Comparison of ENCODE assay signal across 11 mouse cellular contexts in the genomic region with DNA sequence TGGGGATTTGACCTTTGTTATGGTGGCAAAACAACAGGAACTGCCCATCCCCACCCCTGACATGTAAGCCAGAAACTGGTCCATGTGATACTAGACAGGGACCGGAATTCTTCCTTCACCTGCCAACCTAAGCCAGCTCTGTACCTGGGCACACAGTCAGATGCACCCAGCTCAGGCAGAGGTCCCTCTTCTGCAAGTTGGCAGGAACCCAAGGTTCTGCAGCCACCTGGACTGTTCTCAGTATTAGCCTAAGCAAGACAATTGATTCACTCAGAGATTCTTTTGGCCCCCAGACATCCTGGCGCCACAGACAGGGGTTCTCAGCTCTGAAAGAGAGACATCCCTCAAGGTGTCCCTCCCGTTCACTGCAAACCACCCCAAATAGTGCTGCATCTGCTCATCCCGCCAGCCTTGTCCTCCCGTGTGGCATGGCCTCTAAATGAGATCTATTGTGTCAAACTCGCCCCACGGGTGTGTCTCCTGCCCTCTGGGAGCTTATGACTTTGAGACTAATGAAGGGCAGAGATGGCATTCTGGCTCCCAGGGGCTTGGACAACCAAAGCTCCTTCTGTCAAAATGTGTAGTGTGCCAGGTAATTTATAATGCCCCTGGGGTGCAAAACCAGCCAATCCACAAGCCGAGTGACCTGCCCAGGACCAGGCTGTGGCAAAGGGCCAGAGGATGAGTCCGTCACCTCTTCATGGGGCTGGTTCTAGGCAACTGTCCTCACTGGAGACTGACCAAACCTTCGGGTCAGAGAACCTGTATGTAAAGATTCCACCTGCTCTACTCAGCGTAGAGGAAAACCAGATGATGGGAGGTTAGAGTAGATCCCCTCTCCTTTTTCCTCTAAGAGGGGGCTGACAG. TPM values are rescaled to one million over a fixed set of nuclear protein-coding genes. Genes with fewer than 3 reads are reported as not detected.
A peak's percentile ranks its signal among the peaks of the same experiment; 100 is the strongest.
DNase-seq lines count a peak whose midpoint lies in the region; ATAC-seq and TF ChIP-seq lines count a peak whose summit lies in the region.
"Had no signal": no experiment of that assay in that cellular context is flagged by ENCODE, and none has a peak within 500 bp of the region (broad histone marks: within the 10 kb centered on the region; RNA-seq: fewer than 3 reads in every experiment).

No protein-coding gene starts in this region.

- no peaks in the 10 kb centered on the region for H3K9me3 ChIP-seq in heart, embryonic 10.5 days
- no peaks in the 10 kb centered on the region for H3K9me3 ChIP-seq in liver, embryonic 12.5 days (replicated peaks)

- peak; percentile 15; the same call in 1 of the 2 replicates for TF ChIP-seq POLR2A in cerebellum, adult 2 months (IDR thresholded peaks at IDR 0.05; ENCODE audit: borderline replicate concordance, insufficient read depth, low read length)

- H3K27me3 ChIP-seq in heart, embryonic 10.5 days (ENCODE audit: insufficient read depth, poor library complexity, severe bottlenecking) = no peaks in the 10 kb centered on the region
- no peaks in the 10 kb centered on the region for H3K27me3 ChIP-seq in cerebellum, adult 2 months (ENCODE audit: control insufficient read depth, insufficient read depth, low read length)
- H3K27me3 ChIP-seq in liver, embryonic 12.5 days (replicated peaks) = peaks cover 3% of the 10 kb centered on the region; the same call in 1 of the 2 replicates

- no peak overlapping the region for H3K4me2 ChIP-seq in liver, embryonic 12.5 days

- peak overlapping the region; percentile 37; the same call in 1 of the 2 replicates for H3K9ac ChIP-seq in liver, embryonic 12.5 days

- no peak for TF ChIP-seq CTCF in left cerebral cortex, adult 2 months (IDR thresholded peaks at IDR 0.05)
- no peak for TF ChIP-seq CTCF in cerebellum, adult 2 months (IDR thresholded peaks at IDR 0.05; ENCODE audit: borderline replicate concordance, insufficient read depth, low read depth, low read length)

- ATAC-seq in liver, embryonic 12.5 days = no peak
- ATAC-seq: lung, postnatal 0 days had no signal

- H3K27ac ChIP-seq in heart, embryonic 10.5 days = peak overlapping the region; percentile 66; the same call in 1 of the 2 replicates
- H3K27ac ChIP-seq in left cerebral cortex, adult 2 months = peak overlapping the region; percentile 89
- peak overlapping the region; percentile 90 for H3K27ac ChIP-seq in cerebellum, adult 2 months (ENCODE audit: insufficient read depth, low read length)
- H3K27ac ChIP-seq in liver, embryonic 12.5 days = peak overlapping the region; percentile 37

- peaks cover 8% of the 10 kb centered on the region; the same call in 1 of the 2 replicates for H3K36me3 ChIP-seq in heart, embryonic 10.5 days
- peaks cover 22% of the 10 kb centered on the region for H3K36me3 ChIP-seq in liver, embryonic 12.5 days

- DNase-seq in heart, embryonic 10.5 days (ENCODE audit: low spot score) = no peak
- DNase-seq in heart, adult 9 months (ENCODE audit: low spot score in 2 of 2) = no peak
- DNase-seq in left cerebral cortex, adult 2 months (ENCODE audit: extremely low spot score in 1 of 2, low spot score in 2 of 2) = no peak
- DNase-seq in left cerebral cortex, postnatal 25 days (ENCODE audit: low spot score in 2 of 2) = no peak
- DNase-seq in cerebellum, adult 2 months = peak; percentile 85 to 95
- DNase-seq in lung, postnatal 10 days = no peak
- no peak for DNase-seq in urinary bladder, adult 18-20 months (ENCODE audit: low spot score in 2 of 2)

- H3K4me1 ChIP-seq in heart, embryonic 10.5 days = peaks cover 93% of the 10 kb centered on the region
- H3K4me1 ChIP-seq in cerebellum, adult 2 months (ENCODE audit: control insufficient read depth, insufficient read depth, low read length) = peaks cover 56% of the 10 kb centered on the region
- peaks cover 93% of the 10 kb centered on the region for H3K4me1 ChIP-seq in liver, embryonic 12.5 days

- intact Hi-C loops in left cerebral cortex, adult 2 months (cut with DNase I) = no loop called here
- intact Hi-C loops in left cerebral cortex, postnatal 25 days (cut with DNase I) = loop anchor here (1.0 to 5.0 kb wide), 2 partner anchors 15 to 32 kb away; partner anchors contain the start of gene Chrm4

- WGBS in heart, embryonic 10.5 days = 80% methylated on average over 11 of the region's 11 CpGs
- WGBS in cerebellum, adult 2 months = 8% methylated on average over 11 of the region's 11 CpGs
- 78% methylated on average over 11 of the region's 11 CpGs for whole genome bisulfite sequencing in liver, embryonic 12.5 days (ENCODE audit: insufficient replicate concordance)

- H3K4me3 ChIP-seq in heart, embryonic 10.5 days = no peak overlapping the region
- H3K4me3 ChIP-seq in left cerebral cortex, adult 2 months = peak overlapping the region; percentile 26
- H3K4me3 ChIP-seq in cerebellum, adult 2 months (replicated peaks; ENCODE audit: insufficient read depth, low read depth, low read length) = peak overlapping the region; percentile 34
- no peak overlapping the region for H3K4me3 ChIP-seq in liver, embryonic 12.5 days

RNA-seq across cellular contexts. Expression of gene Gm9821, which starts 14.3 kb away (rescaled TPM):
- 1.9 and 3.0 TPM in 2 replicates for polyA plus RNA-seq in heart, embryonic 10.5 days (2016; fragmentation: Nextera tagmentation; extraction: Ambion mirVana)
- not detected for total RNA-seq in left cerebral cortex, adult 2 months (2021)
- total RNA-seq in left cerebral cortex, postnatal 25 days (2021) = not detected
- polyA plus RNA-seq in cerebellum, adult 2 months (2012; rRNA removed) = not detected in 2 replicates
- 2.3 and 2.5 TPM in 2 replicates for polyA plus RNA-seq in liver, embryonic 12.5 days (2016; fragmentation: Nextera tagmentation; extraction: Ambion mirVana)
- total RNA-seq: gastrocnemius, postnatal 14 days; layer of hippocampus, postnatal 10 days had no signal

RNA-seq across cellular contexts. Expression of gene Dgkz, which starts 15.9 kb away (rescaled TPM):
- 58.4 and 61.0 TPM in 2 replicates for polyA plus RNA-seq in heart, embryonic 10.5 days (2016; fragmentation: Nextera tagmentation; extraction: Ambion mirVana)
- 100 to 1,000 TPM; 553 to 561 TPM for total RNA-seq in left cerebral cortex, adult 2 months (2021)
- total RNA-seq in left cerebral cortex, postnatal 25 days (2021) = 100 to 1,000 TPM; 556 to 558 TPM
- polyA plus RNA-seq in cerebellum, adult 2 months (2012; rRNA removed) = 716 and 832 TPM in 2 replicates
- 46.9 and 48.8 TPM in 2 replicates for polyA plus RNA-seq in liver, embryonic 12.5 days (2016; fragmentation: Nextera tagmentation; extraction: Ambion mirVana)

RNA-seq across cellular contexts. Expression of gene Mdk, which starts 27.7 kb away (rescaled TPM):
- 1,001 and 1,694 TPM in 2 replicates for polyA plus RNA-seq in heart, embryonic 10.5 days (2016; fragmentation: Nextera tagmentation; extraction: Ambion mirVana)
- total RNA-seq in left cerebral cortex, adult 2 months (2021) = 10 to 100 TPM; 16.5 to 21.5 TPM
- 10 to 100 TPM; 18.3 to 19.6 TPM for total RNA-seq in left cerebral cortex, postnatal 25 days (2021)
- 77.8 and 78.9 TPM in 2 replicates for polyA plus RNA-seq in cerebellum, adult 2 months (2012; rRNA removed)
- polyA plus RNA-seq in liver, embryonic 12.5 days (2016; fragmentation: Nextera tagmentation; extraction: Ambion mirVana) = 137 and 140 TPM in 2 replicates

RNA-seq across cellular contexts. Expression of gene Chrm4, which starts 32.7 kb away (rescaled TPM):
- 0.16 and 0.57 TPM in 2 replicates for polyA plus RNA-seq in heart, embryonic 10.5 days (2016; fragmentation: Nextera tagmentation; extraction: Ambion mirVana)
- 10 to 100 TPM; 47.9 to 59.9 TPM for total RNA-seq in left cerebral cortex, adult 2 months (2021)
- 10 to 100 TPM; 41.6 to 55.1 TPM for total RNA-seq in left cerebral cortex, postnatal 25 days (2021)
- 2.0 TPM in 2 replicates for polyA plus RNA-seq in cerebellum, adult 2 months (2012; rRNA removed)
- polyA plus RNA-seq in liver, embryonic 12.5 days (2016; fragmentation: Nextera tagmentation; extraction: Ambion mirVana) = 0.17 TPM in 1 of 2 replicates, not detected in the other
- total RNA-seq: gastrocnemius, postnatal 14 days had no signal

Comparison
In these comparisons a context has a peak if more than half of its experiments do, and no peak if none do; other contexts are left out.
1. DNase-seq: peak in cerebellum, adult 2 months (2 of 2); none in heart, embryonic 10.5 days (single experiment), heart, adult 9 months (0 of 2), left cerebral cortex, adult 2 months (0 of 2), left cerebral cortex, postnatal 25 days (0 of 2), lung, postnatal 10 days (single experiment) and urinary bladder, adult 18-20 months (0 of 2).
2. H3K27ac ChIP-seq: peak in every context shown above with its lines; median percentile 90 in cerebellum, adult 2 months; 89 in left cerebral cortex, adult 2 months; 66 in heart, embryonic 10.5 days; 37 in liver, embryonic 12.5 days.
3. H3K4me3 ChIP-seq: peak in left cerebral cortex, adult 2 months (single experiment) and cerebellum, adult 2 months (single experiment); none in heart, embryonic 10.5 days (single experiment) and liver, embryonic 12.5 days (single experiment).
4. RNA of gene Dgkz, which starts 15.9 kb away (polyA plus RNA-seq): 716 to 832 TPM in cerebellum, adult 2 months; 58.4 to 61.0 TPM in heart, embryonic 10.5 days and 46.9 to 48.8 TPM in liver, embryonic 12.5 days; every median in the first group is over 10 times any median in the second.